Mouse (Mus musculus): ENCODE results near the gene Crnkl1. TPM values are rescaled to one million over a fixed set of nuclear protein-coding genes. Genes with fewer than 3 reads are reported as not detected.

The Crnkl1 gene
- polyA plus RNA-seq, 1 experiment from 2014 or later: 24.7 TPM

DNA sequence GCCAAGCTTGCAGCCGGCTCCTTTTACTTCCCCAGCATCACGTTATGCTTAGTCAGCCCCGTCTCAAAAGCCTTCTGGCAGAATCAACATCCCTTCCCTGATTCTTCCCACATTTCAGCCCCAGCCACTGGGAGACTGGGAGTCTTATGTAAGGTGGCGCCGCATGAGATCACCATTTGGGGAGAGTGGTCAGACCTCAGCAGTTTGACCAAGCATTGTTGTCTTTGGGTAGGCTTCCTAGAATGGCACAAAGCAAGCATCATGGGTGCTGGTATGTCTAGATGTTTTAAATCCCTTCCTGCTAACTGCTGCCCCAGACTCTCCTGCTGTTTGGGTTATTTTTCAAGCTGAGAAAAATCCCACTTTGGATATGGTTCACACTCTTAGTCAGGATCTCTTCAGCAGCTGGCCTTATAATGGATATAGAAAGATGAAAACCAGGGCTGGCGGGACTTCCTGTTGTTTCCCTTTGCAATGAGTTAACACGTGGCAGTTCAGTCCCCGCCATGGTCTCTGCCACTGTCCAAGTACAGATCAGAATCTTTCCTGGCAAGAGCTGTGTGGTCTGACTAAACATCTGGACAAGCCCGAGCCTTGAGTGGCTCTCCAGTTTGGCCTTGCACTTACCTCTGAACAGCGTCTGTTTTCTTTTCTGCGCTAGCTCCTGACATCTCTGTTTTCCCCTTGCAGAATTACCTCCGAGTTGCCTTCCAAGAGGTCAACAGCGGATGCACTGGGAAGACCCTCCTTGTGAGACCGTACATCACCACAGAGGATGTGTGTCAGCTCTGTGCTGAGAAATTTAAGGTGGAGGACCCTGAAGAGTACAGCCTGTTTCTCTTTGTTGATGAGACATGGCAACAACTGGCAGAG lies 49.7 kb downstream of the Crnkl1 start:
- peaks cover 4% of the 10 kb centered on the region; the same call in 1 of the 2 replicates for H3K36me3 ChIP-seq
- H3K9ac ChIP-seq: no peak overlapping the region
- peaks cover 15% of the 10 kb centered on the region for H3K4me1 ChIP-seq
- no peaks in the 10 kb centered on the region for H3K9me3 ChIP-seq (replicated peaks)
- ATAC-seq: no peak
- H3K27ac ChIP-seq: peak overlapping the region; percentile 13; the same call in 1 of the 2 replicates
- no peak overlapping the region for H3K4me2 ChIP-seq
- no peak overlapping the region for H3K4me3 ChIP-seq
- H3K27me3 ChIP-seq (replicated peaks): no peaks in the 10 kb centered on the region
- WGBS (ENCODE audit: insufficient replicate concordance): 54% methylated on average over 14 of the region's 14 CpGs

DNA sequence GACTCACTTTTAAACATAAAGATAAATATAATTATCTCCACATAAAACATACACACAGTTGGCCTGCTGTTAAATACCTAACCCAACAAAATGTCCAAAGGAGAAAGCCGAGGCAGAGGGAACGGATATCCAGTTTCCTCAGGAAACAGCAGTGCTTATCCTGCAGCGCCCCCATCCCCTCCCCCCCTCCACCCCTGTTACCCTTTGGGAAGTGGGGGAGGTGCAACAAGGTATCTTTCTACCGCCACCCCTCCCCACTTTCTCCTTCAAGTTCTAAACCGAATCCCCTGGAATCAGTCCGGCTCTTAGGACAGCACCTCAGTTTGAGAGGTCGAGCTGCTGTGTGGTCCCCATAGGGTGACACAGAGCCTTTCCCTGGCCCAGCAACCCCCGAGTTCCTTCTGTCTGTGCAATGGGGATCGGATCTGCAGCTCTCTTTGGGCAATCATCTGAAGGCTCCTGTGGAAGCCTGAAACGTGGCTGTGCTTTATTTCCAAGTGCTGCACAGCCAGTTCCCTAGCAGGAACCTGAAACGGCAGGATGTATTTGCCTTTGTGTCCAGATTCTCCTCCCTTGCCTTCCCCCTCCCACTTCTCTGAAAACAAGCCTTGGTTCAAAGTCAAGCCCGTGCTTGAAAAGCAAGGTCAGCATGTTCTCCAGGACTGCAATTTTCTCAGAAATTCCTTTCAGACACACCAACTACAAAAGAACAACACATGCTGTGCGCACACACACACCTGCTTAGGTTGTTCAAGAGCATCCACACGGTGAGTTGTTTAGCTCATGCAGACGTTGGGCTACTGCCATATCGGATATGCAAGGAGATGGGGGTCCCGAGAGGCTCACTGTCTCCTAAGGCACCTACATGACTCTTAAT lies 50.5 kb downstream of the Crnkl1 start:
- peak overlapping the region; percentile 13 for H3K27ac ChIP-seq
- no peaks in the 10 kb centered on the region for H3K27me3 ChIP-seq (replicated peaks)
- 27% methylated on average over 17 of the region's 17 CpGs for WGBS (ENCODE audit: insufficient replicate concordance)
- H3K4me3 ChIP-seq: no peak overlapping the region
- no peaks in the 10 kb centered on the region for H3K9me3 ChIP-seq (replicated peaks)
- H3K36me3 ChIP-seq: peaks cover 5% of the 10 kb centered on the region; the same call in 1 of the 2 replicates
- no peak for ATAC-seq
- H3K9ac ChIP-seq: no peak overlapping the region
- H3K4me1 ChIP-seq: peaks cover 15% of the 10 kb centered on the region
- H3K4me2 ChIP-seq: no peak overlapping the region

DNA sequence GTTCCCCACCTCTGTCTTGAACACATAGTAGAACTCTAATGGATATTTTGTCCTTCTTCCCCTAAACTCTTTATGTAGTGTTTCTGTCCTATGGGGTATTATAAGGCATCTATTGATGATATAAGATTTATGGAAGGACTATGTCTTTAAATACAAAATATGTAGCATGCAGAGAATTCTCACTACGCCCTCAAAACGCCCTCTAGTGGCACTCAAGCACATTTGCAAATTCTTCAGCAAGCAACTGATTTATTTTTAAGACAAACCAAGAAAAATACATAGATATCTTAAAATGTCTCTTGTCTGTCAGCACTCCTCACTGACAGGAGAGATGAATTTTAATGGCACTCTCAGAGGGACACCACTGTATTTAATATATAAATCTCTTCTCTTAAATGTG lies 52.4 kb downstream of the Crnkl1 start:
- Histone ChIP-seq H3K27me3 (replicated peaks) (no peaks in the 10 kb centered on the region), H3K4me2 (no peak overlapping the region), H3K9me3 (replicated peaks) (no peaks in the 10 kb centered on the region), H3K36me3 (peaks cover 5% of the 10 kb centered on the region; the same call in 1 of the 2 replicates), H3K9ac (no peak overlapping the region), H3K4me3 (no peak overlapping the region), H3K4me1 (peaks cover 15% of the 10 kb centered on the region), H3K27ac (no peak overlapping the region)
- 13% methylated on average over 2 of the region's 2 CpGs for WGBS (ENCODE audit: insufficient replicate concordance)
- no peak for ATAC-seq

DNA sequence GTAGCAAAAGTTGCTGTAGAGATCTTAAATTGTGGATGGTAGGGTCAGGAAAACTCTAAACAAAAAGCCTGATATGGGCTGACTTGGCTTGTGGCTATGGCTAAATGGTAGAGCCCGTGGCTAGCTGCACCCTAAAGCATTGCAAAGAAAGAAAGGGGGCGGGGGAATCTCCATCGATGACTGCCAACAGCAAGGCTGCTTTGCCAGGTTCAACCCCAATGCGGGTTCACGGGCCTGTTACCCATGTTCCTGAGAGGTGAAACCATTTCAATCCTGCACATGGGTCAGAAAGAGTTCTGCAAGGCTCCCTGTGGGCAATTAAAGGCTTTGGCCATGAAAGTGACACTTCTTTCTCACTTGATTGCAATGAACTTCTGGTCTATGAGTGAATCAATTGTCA lies 52.9 kb downstream of the Crnkl1 start:
- peaks cover 5% of the 10 kb centered on the region; the same call in 1 of the 2 replicates for H3K36me3 ChIP-seq
- H3K9me3 ChIP-seq (replicated peaks): no peaks in the 10 kb centered on the region

DNA sequence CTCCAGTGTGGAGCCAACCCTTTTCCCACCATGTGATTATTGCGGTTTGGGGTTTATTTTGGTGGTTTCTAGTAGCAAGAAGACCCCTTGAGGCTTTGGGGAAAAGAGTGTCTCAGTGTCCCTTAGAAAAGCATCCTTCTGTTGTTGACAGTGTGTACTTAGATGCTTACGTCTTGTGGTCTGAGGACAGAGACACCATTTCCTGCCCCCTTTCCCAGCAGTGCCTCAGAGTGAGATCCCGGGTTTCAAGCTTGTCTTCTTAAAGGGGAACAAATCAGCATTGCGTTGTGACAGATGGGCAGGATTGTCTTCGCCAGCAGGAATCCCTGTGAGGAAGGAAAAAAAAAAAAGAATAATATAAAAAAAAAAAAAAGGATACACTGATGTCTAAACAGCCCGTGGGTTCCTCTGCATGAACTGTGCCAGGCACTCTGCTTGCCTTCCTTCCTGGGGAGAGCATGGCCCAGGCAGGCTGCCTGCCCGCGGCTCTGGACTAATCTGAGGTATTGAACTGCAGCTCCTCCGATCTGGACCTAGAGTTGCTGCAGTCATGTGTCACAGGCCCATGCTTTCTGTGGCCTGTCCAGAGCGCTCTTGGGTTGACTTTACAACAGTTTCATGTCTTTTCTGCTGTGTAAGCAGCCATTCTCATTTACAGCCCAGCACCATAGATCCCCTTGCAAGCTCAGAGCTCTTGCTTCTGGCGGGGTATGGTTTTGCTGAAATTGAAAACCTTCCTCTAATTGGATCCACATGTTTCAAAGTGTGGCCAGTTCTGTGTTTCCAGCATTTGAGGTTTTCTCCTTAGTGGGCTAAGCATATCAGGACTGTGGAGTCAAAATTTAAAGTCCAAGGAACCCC lies 53.7 kb downstream of the Crnkl1 start:
- Histone ChIP-seq H3K4me3 (no peak overlapping the region), H3K9ac (no peak overlapping the region), H3K36me3 (peaks cover 5% of the 10 kb centered on the region; the same call in 1 of the 2 replicates), H3K4me1 (peaks cover 15% of the 10 kb centered on the region), H3K4me2 (no peak overlapping the region), H3K27me3 (replicated peaks) (no peaks in the 10 kb centered on the region), H3K27ac (no peak overlapping the region), H3K9me3 (replicated peaks) (no peaks in the 10 kb centered on the region)
- no peak for ATAC-seq
- WGBS (ENCODE audit: insufficient replicate concordance): 38% methylated on average over 11 of the region's 11 CpGs

More for the DNA sequence above, 52.9 kb downstream of the Crnkl1 start:
- no peak overlapping the region for H3K27ac ChIP-seq
- H3K4me3 ChIP-seq: no peak overlapping the region
- ATAC-seq: no peak
- WGBS (ENCODE audit: insufficient replicate concordance): 74% methylated on average over 5 of the region's 5 CpGs
- H3K4me2 ChIP-seq: no peak overlapping the region
- peaks cover 15% of the 10 kb centered on the region for H3K4me1 ChIP-seq
- no peaks in the 10 kb centered on the region for H3K27me3 ChIP-seq (replicated peaks)
- H3K9ac ChIP-seq: no peak overlapping the region

DNA sequence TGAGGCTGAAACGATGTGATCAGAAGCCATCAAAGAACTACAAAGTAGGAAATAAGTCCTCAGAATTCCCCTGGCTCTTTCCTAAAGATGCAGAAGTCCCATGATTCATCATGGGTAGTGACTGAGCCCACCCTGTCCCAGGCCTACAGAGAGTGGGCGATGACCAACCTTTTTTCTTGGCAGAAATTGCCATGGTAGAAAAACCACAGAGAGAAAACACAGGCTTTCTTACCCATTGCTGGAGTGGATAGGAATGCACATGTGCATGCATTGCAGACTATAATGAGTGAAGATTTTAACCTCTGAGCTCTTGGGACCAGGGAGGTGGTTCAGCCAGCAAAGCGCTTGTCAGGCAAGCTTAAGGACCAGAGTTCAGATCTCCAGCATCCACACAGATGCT lies 57.6 kb downstream of the Crnkl1 start:
- Histone ChIP-seq H3K27me3 (replicated peaks) (no peaks in the 10 kb centered on the region), H3K4me2 (no peak overlapping the region), H3K27ac (no peak overlapping the region), H3K36me3 (peaks cover 5% of the 10 kb centered on the region; the same call in 1 of the 2 replicates), H3K4me1 (no peaks in the 10 kb centered on the region), H3K9me3 (replicated peaks) (no peaks in the 10 kb centered on the region), H3K9ac (no peak overlapping the region), H3K4me3 (no peak overlapping the region)
- ATAC-seq: no peak
- WGBS (ENCODE audit: insufficient replicate concordance): 80% methylated on average over 3 of the region's 3 CpGs

DNA sequence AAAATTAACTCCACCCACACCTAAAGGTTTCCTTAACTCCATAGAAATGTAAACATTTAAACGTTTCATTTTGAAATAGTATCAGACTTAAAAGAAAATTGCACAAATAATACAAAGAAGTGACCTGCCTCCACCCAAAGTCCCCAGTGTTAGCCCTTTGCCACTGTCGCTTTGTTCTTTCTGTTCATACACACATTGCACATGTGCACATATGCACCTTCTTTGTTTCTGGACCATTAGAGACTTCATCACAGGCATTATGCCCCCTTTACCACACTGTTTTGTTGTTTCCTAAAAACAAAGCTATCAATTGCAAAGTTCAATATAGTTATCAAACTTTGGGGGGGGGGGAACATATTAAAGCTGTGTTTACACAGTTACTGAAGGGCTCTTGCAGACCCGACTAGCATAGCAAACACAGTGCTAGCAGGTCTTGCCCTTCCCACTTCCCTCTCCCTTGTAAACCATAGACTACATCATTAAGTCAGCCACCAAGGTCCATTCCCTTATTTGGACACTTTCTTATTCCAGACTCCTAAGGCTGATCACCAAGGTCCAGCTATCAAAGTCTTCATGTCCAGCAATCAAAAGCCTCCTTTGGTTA lies 59.8 kb downstream of the Crnkl1 start:
- Histone ChIP-seq H3K9ac (no peak overlapping the region), H3K9me3 (replicated peaks) (no peaks in the 10 kb centered on the region), H3K4me1 (no peaks in the 10 kb centered on the region), H3K27me3 (replicated peaks) (no peaks in the 10 kb centered on the region), H3K27ac (no peak overlapping the region), H3K4me2 (no peak overlapping the region), H3K36me3 (no peaks in the 10 kb centered on the region), H3K4me3 (no peak overlapping the region)
- WGBS (ENCODE audit: insufficient replicate concordance): 44% methylated on average over 3 of the region's 3 CpGs
- no peak for ATAC-seq

DNA sequence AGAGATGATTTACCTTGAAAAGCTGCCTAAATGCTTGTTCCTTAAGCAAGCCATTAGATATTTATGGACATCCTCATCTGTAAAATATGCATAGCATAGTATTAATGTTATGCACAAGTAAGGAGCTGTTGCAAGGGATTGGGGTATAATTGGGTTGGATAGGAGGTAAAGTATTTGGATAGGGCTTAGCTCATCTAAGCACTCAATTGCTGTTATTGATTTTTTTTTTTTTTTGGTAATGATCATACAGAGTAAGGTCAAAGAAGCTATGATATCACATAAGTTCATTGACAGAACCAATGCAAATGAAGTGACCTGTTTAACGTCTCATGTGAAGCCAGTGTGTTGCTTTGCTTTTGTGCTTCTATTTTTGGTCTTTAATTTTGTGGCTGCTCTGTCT lies 60.9 kb downstream of the Crnkl1 start:
- Histone ChIP-seq H3K9me3 (replicated peaks) (no peaks in the 10 kb centered on the region), H3K36me3 (no peaks in the 10 kb centered on the region), H3K4me1 (no peaks in the 10 kb centered on the region), H3K9ac (no peak overlapping the region), H3K27ac (no peak overlapping the region), H3K27me3 (replicated peaks) (no peaks in the 10 kb centered on the region), H3K4me2 (no peak overlapping the region), H3K4me3 (no peak overlapping the region)
- ATAC-seq: no peak
- 49% methylated on average over 1 of the region's 1 CpGs for WGBS (ENCODE audit: insufficient replicate concordance)

DNA sequence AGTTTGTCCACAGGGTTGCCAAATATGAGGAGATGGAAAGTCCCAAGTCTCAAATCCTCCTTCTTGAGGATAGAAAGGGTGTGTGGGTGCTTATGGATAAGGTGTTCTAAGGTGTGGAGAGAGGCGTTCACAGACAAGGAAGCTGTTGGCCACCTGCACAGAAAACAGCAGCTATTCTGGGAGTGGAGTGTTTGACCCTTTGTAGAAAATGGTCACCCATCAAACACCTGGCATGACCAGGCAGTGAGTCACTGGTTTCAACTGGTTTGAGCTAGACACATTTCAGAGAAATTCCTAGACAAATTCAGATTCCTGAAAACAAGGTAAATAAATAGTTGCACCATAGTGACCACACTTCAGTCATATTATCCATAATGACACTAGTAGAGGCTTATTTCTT lies 62.7 kb downstream of the Crnkl1 start:
- no peak overlapping the region for H3K4me3 ChIP-seq
- H3K27me3 ChIP-seq (replicated peaks): no peaks in the 10 kb centered on the region
- ATAC-seq: no peak
- 63% methylated on average over 1 of the region's 1 CpGs for WGBS (ENCODE audit: insufficient replicate concordance)
- no peak overlapping the region for H3K4me2 ChIP-seq
- H3K9me3 ChIP-seq (replicated peaks): 0 out of 2 replicates have a peak, but pooled peaks cover 3% of the 10 kb centered on the region
- H3K4me1 ChIP-seq: no peaks in the 10 kb centered on the region
- H3K27ac ChIP-seq: no peak overlapping the region
- no peak overlapping the region for H3K9ac ChIP-seq
- H3K36me3 ChIP-seq: no peaks in the 10 kb centered on the region

DNA sequence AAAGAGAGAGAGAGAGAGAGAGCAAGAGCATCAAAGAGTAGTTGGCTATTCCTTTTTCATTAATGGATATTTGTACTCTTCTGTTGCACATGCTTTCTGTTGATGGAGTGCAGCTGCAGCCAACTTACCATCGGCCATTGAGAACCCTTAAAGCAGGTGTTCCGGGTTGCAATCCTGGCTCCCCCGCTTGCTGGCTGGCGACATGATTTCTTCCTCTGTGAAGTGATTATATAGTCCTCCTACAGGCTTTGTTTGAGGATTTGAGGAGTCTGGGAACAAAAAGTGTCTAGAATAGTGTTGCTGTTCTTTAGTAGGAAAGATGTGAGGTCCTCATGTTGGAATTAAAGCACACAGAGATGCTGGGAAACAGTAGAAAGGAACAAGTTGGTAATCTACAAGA lies 63.5 kb downstream of the Crnkl1 start:
- Histone ChIP-seq H3K9ac (no peak overlapping the region), H3K27ac (no peak overlapping the region), H3K4me2 (no peak overlapping the region), H3K36me3 (no peaks in the 10 kb centered on the region), H3K4me3 (no peak overlapping the region), H3K9me3 (replicated peaks) (0 out of 2 replicates have a peak, but pooled peaks cover 3% of the 10 kb centered on the region), H3K4me1 (no peaks in the 10 kb centered on the region), H3K27me3 (replicated peaks) (no peaks in the 10 kb centered on the region)
- ATAC-seq: no peak
- 71% methylated on average over 4 of the region's 4 CpGs for WGBS (ENCODE audit: insufficient replicate concordance)

All from liver, embryonic 12.5 days (tissue).